Mouse (Mus musculus) c-Kit-negative CD71-positive TER-119-positive erythroid progenitor cells, embryonic 14.5 days (primary cell): ENCODE measurements around the gene Tmf1.

Source experiments
- DNase-seq: peaks from one replicate; pipeline ENCODE4 v3.0.0-alpha.2; 2013; ENCODE audit warnings: low read depth, low spot score

Gene Tmf1

DNA sequence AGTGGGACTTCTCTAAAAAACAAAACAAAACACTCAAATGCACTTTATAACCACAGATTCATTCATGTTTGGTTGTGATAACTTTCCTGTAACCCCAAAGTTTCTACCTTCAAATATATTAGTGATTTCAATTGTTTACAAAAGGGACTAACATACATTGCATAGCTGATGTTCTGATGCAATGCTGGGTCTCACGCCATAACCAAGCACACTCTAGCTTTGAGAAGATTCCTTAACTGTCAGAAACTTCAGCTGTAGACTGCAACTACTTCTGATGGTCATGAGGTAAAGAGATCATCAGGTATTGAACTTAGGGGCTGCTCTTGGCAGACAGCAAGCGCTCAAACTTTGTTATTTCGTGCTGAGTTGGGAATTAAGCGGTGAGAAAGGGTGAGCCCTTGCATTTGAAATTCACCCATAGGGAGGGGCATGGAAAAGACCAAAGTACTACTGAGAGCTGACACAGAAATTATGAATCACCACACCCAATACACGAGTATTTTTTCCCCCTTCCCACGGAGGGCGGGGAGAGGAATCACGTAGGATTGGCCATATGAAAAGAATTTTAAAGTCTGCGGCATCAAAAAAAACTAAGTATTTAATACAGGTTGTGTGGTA lies 25.4 kb upstream of the Tmf1 start:
- no peak for DNase-seq

DNA sequence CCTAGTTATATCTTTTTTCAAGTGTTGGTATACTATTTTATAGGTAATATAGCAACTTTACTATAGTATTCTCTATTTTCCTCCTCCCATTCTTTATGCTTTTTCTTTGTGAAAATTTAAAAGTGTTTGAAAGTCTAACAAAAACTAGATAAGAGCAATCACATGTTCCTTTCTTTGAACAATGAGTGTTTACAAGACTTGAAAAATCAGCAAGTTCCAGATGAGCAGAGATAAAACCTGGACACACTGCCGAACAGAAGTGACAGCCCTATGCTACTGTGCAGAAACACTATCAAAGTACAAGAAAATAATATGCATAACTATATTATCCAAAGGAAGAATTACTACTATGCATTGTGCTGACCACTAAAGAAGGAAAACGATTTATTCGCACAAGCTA lies 23.6 kb upstream of the Tmf1 start:
- DNase-seq, result no peak

DNA sequence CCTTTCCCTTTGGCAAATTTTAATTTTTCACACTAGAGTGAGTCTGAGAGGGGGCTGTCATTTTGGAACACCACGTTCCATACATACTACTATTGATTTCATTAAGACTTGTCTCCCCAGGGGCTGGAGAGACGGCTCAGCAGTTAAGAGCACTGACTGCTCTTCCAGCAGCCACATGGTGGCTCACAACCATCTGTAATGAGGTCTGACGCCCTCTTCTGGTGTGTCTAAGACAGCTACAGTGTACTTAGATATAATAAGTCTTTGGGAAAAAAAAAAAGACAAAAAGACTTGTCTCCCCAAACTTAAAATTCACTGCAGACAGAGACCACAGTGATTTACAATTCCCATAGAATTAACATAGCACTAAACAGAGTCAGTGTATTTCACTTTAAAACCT lies 21.5 kb upstream of the Tmf1 start:
- DNase-seq, result no peak

DNA sequence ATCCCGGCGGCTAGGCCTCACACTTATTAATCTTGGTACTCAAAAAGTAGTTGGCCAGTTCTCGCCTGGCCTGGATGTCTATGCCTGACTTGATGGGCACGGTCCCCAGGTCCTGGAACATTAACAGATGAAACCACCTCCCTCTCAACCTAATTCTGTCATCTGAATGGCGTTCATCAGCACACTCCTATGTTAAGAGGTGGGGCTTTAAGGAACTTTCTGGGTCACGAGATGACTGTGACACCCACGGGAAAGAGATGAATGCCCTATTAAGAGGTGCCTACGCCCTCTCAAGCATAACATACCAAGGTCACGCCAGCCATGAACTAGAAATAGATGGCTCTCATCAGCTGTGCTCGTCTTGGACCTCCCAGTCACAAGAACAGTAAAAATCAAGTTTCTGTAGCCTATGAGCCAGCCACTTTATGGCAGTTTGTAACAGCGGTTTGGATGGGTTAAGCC lies 476 bp upstream of the Tmf1 start:
- no peak for DNase-seq

DNA sequence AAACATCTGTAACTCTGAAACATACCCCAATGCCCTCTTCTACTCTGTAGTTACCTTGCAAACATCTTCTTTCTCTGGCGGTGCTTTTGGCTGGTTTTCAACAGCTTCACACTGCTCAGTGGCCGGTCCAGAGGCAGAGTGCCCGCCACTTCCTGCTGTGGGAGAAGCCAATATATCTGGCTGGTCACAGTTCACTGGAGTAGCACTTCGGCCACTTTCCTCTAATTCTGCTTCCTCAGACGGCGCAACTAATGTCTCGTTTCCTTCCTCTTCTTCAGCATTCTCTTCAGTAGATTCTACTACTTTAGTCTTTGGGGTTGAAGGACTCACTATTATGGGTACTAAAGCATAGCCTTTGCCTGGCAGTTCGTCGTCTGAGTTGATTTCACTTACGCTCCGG lies 3.2 kb downstream of the Tmf1 start:
- no peak for DNase-seq

DNA sequence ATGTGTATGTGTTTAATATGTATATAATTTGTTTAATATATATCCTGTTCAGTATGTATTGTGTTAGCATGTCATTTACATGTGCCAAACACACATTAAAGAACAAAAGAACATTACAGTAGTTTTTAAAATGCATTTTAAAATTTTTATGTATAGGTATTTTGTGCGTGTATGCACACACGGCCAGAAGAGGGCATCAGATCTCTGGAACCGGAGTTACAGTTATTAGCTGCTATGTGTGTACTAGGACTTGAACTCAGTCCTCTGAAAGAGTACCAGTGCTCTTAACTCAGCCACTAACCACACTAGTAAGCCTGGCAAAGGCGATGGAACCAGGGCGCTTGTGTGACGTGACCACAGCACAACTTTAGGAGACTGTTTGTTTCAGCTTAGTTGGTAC lies 28.8 kb downstream of the Tmf1 start:
- no peak for DNase-seq

DNA sequence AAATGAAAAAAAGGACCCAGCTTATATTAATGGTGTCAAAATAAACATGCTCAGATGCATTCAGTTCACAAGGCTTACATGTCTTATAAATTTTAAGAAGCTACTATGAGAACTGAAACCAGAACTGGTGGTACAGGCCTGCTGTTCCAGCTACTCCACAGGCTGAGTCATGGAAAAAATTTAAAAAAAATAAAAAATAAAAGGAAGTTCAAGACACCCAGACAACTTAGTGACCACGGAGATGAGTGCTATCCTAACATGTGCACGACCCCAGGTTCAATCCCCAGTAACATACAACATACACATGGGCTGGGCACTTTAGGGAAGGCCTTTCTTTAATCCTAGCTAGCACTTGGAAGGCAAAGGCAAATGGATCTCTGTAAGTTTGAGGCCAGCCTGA lies 29.2 kb downstream of the Tmf1 start:
- no peak for DNase-seq

DNA sequence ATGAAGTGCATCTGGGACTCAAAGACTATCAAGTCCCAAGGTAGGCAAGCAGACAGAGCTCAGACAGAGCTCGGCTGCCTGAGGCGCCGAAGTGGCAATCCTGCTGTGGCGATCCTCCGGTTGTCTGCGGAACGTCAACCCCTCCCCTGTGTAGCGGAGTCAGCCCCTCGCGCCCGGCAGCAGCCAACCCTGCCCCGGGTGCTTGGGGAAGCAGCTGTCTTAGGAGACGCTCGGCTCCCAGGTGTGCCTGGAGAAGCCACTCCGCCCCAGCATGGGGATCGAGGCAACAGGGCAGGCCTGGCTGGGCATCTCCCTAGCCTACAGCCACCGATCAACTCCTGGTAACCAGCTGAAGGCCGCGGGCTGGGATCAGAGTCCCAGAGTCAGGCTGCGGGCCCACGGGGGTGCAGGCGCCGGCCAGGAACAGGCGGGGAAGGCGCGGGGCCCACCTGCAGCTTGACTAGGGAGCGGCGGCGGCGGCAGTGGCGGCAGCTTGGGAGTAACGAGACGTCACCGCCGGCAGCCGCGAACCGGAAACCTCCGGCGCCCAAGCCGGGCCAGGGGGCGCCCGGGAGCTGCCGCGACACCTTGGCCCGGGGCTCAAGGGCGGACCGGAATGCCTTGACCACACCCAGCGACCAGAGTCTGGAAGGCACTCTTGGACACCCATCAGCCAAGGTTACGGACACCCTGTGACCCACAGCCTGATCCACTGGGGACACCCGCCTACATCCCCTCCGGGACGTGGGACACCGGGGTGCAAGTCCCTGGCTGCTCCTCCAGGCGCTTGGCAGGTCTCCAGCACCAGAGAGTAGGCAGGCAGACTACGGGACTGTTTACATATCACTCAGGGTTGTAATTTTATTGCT lies 30.3 kb downstream of the Tmf1 start, which contains the start of gene Eogt:
Gene Eogt, minus strand, starts transcription at position 800 of the 869 bp plus-strand sequence.
- peak; percentile 46 for DNase-seq

DNA sequence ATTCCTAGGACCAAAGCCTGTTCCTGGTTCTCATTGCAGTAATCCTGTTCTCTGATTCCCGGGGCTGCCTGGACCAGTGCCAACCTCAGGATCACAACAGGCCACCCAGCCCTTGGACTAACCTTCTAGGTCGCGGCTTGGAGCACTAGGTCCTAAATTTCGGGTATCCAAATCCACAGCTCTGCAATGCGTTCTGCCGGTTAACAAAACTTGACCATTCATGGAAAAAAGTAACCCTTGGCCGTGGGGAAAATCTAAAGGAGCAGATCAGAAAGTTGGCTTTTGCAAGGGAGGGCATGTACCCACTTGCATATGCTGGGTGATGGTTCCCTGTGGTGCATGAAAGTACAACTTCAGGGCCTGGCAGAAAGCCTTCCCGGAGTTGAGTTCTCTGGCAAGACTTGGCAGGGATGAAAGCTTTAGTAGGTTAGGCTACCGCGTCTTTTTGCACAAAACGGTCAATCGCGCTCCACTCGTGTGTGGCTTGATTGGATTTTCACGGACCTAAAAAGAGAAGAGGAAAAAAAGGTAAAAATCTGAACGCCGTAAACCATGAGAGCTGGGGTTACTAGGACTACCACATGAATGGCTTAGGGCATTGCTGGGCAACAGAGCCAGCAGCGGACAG lies 31.1 kb downstream of the Tmf1 start:
- no peak for DNase-seq

DNA sequence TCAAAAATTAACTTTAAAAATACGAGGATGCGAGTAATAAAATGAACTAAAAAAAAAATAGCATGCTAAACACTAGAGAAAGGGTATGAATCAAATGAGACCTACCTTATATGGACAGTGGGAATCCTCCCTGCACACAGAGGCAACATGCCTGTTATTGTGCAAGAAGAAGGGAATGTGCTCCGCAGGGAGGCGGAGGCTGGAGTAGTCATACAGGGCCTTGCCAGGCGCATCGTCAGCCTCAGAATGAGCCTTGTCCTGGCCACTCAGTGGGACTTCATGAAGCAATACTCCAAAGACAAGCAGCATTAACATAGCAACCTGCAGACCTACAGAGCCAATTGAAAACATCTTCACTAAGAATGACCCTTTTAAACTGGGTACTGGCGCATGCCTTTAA lies 33.8 kb downstream of the Tmf1 start:
- DNase-seq, result no peak

DNA sequence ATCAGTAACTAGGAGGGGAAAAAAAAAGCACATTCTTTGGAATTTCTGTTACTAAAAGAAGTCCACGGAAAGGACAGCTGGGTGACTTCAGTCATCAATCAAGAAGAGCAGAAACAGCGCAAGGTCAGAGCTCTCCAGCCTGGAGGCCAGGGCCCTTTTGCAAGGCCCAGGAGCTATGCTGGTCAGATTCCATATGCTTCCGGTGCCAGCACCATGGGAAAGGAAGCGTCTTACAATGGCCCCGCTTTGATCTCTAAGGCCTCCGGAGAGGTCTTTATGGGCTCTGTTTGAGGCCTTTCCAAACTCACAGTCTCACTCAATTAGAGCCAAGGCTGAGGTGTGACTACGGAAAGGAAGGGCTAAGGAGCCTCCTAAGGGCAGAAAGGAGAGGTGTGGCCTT lies 34.6 kb downstream of the Tmf1 start:
- DNase-seq, result no peak

DNA sequence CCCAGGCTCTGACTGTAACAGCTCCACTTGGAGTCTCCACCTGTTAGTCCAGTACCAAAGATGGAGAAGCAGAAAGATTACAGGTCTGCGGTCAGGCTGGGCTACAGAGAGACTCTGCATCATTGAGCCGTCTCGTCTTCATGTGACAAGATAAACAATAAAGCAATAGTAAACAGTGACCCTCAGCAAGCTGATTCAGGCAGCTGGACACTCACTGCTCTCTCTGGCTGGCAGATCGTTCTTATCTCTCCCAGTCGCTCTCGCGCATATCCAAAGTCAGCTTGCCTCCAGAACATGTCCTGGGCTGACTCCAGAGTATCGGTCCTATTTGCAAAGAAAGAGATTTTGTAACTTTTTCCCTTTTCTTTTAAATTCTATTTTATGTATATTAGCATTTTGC lies 36.3 kb downstream of the Tmf1 start:
- DNase-seq, result no peak

DNA sequence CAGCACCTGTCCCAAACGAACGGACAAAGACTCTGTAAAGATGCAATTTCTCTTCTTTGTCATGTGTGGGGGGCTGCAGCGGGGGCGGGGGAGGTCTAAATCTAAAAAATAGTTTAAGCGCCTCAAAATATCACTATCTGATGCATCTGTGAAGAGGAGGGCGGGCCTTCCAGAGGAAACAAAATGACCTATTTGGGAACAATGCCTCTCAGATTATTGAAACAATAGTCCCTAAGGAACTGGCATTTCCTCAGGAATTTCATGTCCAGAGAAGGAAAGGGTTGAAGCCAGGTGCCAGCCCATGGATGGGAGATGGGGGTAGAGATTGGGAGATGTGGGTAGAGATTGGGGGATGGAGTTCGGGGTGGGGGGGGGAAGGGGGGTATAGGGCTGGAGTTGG lies 37.1 kb downstream of the Tmf1 start:
- DNase-seq, result no peak

DNA sequence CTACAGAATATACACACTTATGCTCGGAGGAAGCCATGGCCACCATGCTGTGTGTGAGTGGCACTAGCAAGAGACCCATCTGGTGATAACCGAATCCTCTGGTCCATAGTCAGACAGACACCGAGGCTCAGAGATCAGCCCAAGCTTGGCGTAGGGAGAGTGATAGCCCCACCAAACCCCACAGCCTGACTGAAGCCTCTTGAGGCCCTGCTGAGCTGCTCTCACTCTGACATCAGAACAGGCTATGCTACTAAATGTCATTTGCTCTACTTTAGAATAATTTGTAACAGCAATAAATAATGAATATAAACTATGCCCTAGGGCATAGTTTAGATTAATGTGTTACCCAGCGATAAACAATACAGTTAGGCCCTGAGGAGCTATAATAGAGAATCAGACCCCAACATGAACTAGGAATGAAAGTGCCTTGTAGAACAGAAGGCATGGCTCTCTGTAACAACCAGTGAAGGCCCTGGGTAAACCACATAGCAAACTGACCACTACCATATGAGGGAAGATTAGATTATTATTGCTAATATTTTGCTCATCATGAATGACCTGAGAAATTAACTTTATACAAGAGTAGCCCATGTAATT lies 46.1 kb downstream of the Tmf1 start:
- DNase-seq, result no peak

DNA sequence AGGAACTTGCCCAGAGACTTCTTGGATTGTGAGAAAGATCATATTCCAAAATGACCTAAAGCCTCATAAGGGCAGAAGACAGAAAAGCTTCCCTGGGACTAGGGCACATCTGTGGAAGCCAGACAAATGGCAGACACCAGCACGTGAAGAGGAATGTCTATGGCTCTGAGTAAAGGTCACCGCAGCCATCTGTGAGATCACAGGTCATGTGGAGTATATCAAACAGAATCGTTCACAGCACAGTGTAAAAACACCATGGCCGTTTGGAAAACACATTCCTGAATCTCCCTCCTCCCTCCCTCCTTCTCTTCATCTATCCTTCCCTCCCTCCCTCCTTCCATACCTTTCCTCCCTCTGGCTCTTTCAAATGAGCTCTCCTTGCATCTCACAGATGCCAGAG lies 47.1 kb downstream of the Tmf1 start:
- no peak for DNase-seq

DNA sequence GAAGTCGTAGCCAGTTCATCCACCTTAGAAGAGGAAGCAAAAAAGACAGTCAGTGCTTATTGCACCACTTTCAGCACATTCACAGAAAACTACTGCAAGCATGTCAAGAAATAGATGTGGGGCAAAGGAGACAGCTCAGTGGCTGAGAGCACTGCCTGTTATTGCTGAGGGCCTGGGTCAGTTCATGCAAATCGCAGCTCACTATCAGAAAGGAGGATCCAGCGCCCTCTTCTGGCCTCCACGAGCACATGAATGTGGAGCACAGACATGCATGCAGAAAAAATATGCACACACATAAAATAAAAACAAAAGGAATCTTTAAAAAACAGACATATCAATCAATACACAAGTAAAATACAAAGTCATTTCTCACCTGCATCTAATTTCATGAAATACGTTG lies 47.9 kb downstream of the Tmf1 start:
- DNase-seq, result no peak

DNA sequence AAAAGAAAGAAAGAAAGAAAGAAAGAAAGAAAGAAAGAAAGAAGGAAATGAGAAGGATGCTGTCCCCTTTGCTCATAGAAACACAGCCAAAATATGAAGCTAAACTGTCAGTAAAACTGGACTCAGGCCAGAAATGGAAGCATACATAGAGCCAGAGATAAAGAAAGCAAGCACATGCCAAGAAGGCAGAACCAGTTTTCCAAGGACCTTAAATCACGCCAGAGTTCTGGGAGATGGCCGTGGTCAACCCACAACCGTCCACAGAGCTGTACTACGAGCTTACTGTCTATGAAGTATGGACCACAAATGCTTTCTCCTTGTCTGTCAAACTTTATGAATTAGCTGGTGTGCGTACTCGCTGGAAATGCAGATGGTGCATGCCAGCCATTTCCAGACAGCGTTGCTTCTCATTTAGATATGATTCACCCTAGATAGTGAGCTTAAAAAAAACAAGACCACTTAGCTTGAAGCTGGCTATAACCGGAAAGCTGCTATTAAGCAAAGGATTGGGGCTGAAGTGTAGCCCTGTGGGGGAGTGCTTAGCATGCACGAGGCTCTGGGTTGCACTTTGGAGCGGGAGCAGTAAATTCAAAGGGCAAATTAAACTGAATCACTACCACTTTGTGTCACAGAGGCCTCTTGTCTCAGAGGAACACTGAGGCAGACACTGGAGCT lies 54.4 kb downstream of the Tmf1 start:
- DNase-seq, result no peak

DNA sequence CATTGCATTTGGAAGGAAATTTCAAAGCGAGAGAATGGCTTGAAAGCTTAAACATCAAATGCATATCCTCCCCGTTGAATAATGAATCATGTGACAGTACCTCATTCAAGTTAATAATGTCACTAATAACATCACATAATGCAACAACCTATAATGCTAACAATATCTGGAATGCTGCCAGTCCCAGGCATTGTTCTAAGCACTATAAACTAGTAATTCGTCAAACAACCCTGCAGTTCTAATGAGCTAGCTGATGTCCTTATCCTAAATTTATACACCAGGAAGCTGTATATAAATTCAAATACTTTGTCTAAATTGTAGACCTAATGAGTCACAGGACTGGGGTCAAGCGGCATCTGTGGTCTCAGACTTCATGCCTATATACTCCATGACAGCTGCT lies 58.0 kb downstream of the Tmf1 start:
- no peak for DNase-seq

DNA sequence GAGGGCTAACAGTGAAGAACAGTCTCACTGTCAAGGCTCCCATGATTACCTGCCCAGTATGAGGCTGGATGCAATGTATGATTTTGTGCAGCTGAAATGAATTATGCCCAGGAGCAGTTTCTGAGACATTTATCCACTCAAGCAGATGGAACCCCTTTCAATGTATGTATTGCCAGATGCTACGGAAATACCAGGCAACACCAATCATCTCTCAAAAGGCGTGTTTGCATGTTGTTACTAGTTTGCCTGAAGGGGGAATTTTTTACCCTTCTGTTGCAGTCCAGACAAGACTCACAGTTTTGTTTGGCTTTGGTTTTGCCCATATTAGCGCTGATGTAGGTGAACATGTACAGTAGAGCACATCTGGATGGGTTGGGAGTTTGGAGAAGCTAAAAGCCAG lies 60.6 kb downstream of the Tmf1 start:
- DNase-seq, result no peak

DNA sequence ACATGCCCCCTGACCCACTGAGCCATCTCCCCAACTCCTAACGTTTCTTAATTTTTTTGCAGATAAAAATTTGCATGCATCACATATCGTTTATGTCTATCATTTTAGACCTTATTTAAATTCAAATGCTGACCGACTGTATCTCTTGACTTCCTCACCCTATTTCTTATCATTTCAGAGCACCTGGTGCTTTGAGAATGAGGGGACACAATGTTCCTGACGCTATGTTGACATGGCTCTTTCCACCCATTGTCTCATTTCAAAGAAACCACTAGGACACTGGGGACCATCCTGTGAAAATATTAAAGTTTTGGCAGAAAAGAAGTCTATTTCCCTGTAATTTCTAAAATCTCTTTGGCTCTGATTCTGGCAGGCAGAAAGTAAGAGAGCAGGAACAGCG lies 62.0 kb downstream of the Tmf1 start:
- no peak for DNase-seq

DNA sequence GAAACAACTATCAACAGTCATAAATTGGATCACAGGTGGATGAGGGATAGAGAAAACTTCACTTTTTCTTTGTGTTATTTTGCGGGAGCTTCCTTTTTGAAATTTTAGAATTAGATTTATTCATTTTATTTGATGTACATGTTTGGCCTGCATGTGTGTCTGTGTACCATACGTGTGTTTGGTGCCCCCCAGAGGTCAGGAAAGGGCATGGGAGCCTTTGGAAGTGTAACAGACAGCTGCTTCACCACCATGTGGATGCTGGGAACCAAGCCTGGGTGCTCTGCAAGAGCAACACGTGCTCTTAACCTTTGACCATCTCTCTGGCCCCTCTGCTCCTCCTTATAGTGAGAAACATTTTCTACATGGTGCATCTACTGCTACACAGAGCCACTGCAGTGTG lies 64.1 kb downstream of the Tmf1 start:
- no peak for DNase-seq

DNA sequence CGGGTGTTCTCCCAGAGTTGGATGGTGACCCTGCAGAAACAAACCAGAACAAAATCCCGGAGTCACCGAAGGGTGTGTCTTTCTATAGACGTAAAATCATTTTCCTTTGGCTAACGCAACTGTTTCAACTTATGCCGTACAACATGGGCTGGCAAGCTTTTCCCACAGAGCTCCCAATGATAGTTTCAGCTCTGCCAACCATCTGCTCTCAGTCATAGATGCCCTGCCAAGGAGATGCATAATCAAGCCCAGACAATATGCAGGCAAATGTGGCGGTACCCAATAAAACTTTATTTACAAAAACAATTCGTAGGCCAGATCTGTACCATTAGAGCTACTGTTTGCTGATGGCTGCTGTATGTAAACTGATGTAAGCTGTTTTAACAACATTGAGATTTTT lies 66.7 kb downstream of the Tmf1 start:
- no peak for DNase-seq
